Mouse (Mus musculus) adrenal gland, postnatal 10 days (tissue): Measurements from ENCODE around the gene AC140267.1. TPM values are rescaled to one million over a fixed set of nuclear protein-coding genes. Genes with fewer than 3 reads are reported as not detected.

Source experiments
- DNase-seq: peaks from one replicate; pipeline ENCODE4 v3.0.0; 2021; ENCODE audit warnings: mixed read lengths
- total RNA-seq, 2 experiments: library from RNA; stranded (reverse); gene quantifications; 2 replicates each; pipeline ENCODE4 v1.2.3; 2021

The AC140267.1 gene
- total RNA-seq, 2 experiments from 2014 or later: 6.9 to 19.1 TPM

DNA sequence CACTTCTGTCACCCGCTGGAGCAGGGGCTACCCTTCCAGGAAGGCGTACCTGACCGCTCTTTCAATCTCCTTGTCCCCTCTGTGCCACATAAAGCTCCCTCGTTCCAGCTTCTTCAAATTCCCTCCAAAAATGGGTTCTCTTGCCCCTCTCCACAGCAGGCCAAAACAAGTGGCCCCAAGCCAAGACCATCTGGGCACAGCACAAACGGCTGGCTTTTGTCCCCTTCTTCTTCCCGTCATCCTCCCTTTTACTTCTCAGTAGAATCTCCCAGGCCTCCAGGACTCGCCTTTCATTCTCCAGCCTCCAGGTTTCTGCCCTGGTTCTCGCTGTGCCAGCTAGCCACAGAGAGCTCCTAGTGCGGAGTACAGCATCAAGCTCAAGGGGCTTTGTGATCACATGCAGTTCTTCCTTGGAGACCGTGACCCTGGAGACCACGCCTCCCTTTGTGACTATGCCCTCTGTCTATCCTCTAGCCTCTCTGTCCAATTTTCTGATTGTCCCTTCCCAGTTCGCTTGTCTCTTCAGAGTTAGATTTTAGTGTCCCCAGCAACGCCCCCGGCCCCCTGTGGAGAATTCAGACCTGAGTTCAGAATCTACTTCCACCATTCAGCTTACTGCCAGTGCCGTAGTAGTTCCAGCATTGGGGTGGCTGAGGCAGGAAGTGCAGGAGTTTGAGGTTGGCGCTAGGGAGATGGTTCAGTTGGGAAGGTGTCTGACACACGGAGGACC, 7.4 kb upstream of the AC140267.1 start:
- DNase-seq: no peak

- DNase-seq: no peak
Observed at GRCm38 (mm10) chr15:80232331-80232730, 3.3 kb upstream of the AC140267.1 start.

GRCm38 (mm10) chr15:80233053-80233452, 2.6 kb upstream of the AC140267.1 start:
- no peak for DNase-seq

DNA sequence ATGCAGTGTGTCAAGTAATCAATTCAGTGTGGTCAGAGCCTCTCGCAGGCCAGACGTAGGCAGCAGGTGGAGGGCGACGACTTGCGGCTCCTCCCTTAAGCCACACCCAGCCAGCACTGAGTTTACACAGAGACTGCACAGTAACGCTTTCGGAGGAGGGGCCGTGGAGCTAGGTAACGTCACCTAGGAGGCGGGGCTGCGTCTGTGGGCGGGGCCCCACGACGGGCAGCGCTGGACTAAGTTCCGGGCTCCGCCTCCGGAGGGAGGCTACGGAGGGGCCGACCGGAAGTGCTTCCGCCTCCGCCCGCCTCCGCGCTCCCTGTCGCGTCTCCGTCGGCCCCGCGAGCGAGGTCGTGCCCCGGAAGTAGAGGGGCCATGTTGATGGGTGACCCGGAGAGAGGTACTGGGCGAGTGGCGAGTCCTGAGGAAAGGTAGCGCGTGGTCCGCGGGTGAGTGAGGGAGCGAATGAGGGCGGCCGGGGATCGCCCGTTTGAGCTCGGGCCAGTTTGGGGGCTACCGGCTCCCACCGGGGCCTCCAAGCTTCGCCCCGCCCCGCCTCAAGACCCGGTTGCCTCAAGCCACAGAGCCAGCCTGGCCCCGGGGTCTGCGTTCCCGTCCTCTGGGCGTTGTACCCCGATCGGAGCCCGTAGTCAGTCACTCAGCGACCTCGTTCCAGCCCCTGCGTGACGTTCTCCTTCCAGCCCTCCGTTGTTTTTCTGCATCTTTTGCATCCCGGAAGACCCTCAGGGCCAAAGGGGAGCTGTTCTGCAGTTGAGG, 1.7 kb upstream of the AC140267.1 start, which contains the start of gene Mief1:
Mief1 (plus strand) TSS at position 286 of the 777 bp plus-strand sequence.
- DNase-seq: peak; percentile 99

DNA sequence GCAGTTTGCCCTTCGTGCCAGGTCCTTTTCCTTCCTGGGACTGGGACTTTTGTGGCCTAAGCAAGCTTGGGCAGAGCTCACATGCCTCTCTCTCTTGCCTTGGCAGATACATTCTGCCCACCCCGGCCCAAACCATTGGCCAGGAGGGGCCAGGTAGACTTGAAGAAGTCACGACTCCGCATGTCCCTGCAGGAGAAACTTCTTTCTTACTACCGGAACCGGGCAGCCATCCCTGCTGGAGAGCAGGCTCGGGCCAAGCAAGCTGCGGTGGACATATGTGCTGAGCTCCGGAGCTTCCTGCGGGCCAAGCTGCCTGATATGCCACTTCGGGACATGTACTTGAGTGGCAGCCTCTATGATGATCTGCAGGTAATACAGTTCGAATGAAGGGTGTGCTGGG, 12.5 kb downstream of the AC140267.1 start:
- DNase-seq: no peak

DNA sequence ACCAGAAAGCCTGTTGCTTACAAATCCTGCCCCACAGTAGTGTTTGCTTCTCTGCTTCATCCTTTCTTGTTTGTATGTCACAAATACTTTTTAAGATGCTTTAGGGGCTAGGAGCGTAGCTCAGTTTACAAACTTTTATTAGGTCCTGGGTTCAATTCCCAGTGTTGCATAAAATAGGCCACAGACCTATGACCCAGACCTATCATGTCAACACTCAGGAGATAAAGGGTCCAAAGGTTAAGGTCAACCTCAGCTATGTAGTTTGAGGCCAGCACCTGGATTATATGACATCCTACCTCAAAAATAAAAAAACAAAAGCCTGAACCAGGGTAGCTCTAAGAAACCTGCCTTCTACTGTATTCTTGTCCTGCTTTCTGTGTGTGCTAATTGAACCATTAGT, 13.0 kb downstream of the AC140267.1 start:
- DNase-seq: no peak

DNA sequence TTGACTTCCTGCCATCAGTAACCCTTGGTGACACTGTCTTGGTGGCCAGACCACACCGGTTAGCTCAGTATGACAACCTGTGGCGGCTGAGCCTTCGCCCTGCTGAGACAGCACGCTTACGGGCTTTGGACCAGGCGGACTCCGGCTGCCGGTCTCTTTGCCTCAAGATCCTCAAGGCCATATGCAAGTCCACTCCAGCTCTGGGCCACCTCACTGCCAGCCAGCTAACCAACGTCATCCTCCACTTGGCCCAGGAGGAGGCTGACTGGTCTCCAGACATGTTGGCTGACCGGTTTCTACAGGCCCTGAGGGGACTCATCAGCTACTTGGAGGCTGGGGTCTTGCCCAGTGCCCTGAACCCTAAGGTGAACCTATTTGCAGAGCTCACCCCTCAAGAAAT, 14.0 kb downstream of the AC140267.1 start:
- DNase-seq: peak; percentile 14

DNA sequence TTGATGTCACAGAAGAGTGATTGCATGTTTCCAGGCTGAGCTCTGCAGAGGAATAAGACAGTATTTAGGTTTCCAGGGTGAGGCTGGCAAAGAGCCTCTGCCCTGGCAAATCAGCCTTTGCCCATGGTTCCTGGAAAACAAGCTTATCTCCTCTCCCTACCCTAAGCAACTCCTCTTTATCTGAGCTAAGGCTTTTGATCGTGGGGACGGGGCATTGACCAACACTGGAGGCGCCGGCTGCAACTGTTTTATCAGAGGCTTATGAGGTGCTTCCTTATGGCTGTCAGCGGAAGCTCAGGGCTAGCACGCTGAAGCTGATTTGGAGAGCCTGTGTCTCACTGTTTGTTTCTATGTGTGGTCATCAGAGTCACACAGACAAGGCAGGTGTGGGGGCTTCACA, 15.0 kb downstream of the AC140267.1 start:
- no peak for DNase-seq

GRCm38 (mm10) chr15:80253530-80253929, 17.9 kb downstream of the AC140267.1 start:
- peak; percentile 9 for DNase-seq

DNA sequence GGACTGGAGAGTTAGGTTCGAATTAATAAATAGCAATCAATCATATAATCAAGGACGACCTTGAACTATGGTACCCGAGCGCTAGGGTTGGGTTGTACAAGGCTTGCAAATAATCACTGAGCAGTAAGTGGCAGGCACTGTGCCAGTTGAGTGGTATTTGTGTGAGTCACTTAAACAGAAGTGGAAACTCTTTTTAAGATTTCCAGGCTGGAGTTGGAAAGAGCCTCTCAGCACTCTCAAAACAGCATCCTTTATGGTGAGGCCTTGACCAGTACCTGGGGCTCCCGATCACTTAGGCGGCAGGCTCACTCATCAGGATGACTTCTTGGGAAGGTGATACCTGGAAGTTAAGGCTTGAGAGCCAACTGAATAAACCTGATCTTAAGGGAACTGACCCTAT, 18.6 kb downstream of the AC140267.1 start:
- peak; percentile 79 for DNase-seq

GRCm38 (mm10) chr15:80254847-80255645, 19.4 kb downstream of the AC140267.1 start, which contains the start of gene Atf4:
TSS of gene Atf4 (plus strand) at chr15:80255184.
- DNase-seq: peak; percentile 97

DNA sequence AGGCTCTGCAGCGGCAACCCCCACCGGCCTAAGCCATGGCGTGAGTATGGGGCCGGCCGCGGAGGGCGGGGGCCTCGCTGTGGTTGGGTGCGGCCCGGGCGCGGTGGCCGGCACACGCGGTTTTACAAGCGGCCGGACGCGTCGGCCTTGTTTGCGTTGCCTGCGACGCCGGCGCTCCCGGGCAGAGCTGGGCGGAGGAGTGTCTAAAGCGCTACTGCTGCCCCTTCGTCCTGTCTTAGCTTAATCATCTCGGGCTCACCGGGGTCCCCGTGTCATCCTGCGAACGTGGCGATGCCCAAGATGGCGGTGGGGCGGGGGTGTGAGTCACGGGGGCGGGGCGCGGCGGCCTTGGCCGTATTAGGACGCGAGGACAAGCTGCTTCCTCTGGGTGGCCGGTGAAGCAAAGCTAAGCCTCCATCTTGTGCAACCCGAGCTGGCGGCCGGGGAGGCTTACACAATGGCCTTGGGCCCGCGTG, 20.0 kb downstream of the AC140267.1 start:
- DNase-seq: peak; percentile 92

- peak; percentile 28 for DNase-seq
Observed at GRCm38 (mm10) chr15:80256242-80256641, 20.6 kb downstream of the AC140267.1 start.

GRCm38 (mm10) chr15:80256656-80257601, 21.3 kb downstream of the AC140267.1 start:
- DNase-seq: peak; percentile 14

- peak; percentile 16 for DNase-seq
Observed at GRCm38 (mm10) chr15:80257602-80258239, 22.1 kb downstream of the AC140267.1 start.

GRCm38 (mm10) chr15:80258240-80259170, 22.9 kb downstream of the AC140267.1 start:
- DNase-seq: peak; percentile 33

DNA sequence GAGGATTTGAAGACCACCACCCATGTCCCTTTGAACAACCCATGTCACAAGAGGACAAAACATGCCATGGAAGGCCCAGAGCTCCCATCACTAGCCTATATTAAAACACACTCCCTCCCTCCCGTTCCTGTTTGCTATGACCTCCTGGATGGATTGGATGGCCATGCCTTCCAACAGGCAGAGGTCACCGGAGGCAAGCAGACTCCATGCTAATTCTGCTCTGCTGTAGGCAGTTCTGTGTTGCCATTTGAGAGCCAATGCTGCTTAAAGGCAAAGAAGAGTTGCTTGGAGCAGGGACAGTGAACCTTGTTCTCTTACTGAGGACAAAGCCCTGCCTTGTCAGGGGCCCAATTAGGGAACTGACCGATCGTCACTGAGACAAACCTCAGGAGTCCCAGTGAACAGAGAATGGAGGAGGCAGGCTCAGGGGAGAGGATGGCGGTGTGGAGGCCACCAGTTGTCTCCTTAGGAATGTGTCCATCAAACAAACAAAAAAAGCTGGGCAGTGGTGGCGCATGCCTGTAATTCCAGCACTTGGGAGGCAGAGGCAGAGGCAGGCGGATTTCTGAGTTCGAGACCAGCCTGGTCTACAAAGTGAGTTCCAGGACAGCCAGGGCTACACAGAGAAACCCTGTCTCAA, 23.9 kb downstream of the AC140267.1 start:
- DNase-seq: peak; percentile 14

DNA sequence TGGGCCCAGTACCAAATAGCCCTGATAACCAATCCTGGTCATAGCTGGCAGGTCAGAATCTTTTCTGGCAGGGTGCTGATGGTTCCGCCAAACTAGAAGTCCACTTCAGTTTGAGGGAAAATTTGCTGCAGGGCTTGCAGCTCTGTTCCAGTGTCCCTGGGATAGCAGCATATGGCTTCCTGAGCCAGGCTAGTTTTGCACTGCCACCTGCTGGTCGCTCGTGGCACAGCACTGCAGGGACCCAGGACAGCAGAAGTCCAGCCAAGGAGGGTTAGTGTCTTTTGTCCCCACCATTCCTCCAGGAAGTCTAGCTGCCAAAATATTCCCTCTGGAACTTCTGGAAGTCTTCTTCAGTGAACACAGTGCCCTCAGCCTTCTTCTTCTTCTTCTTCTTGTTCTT, 25.0 kb downstream of the AC140267.1 start:
- DNase-seq: peak; percentile 94

DNA sequence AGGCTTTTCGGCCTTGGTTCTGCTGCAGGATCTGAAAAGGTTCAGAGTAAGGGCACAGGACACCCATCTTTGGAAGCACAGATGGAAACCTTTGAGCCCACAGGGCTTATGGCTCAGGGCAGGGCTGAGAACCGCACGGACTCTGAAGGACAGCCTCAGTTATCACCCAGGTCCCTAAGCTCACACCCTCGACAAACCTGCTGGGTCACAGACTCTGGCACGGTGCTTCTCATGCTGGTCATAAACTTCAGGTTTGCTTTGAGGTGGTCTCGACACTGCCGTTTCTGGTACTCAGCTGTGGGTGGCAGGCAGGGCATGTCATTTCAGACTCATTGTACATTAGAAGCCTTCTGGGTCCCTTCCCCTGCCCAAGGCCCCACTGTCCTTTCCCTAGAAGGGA, 25.5 kb downstream of the AC140267.1 start:
- DNase-seq: no peak
